Mouse (Mus musculus) bone marrow macrophage, adult 2 months (primary cell): ENCODE measurements around the gene Trp53. TPM values are rescaled to one million over a fixed set of nuclear protein-coding genes. Genes with fewer than 3 reads are reported as not detected.

Experiments used
- H3K27ac ChIP-seq: 2 replicates; pipeline ENCODE4 v1.5.1; 2012; ENCODE audit warnings: low read depth, low read length; ENCODE audit not compliant: insufficient read depth
- H3K4me1 ChIP-seq: 2 replicates; pipeline ENCODE4 v1.6.1; 2012; ENCODE audit warnings: low read length; ENCODE audit not compliant: control insufficient read depth, insufficient read depth
- H3K4me3 ChIP-seq: 2 replicates; pipeline ENCODE4 v1.5.1; 2012; ENCODE audit warnings: mild to moderate bottlenecking, low read length, moderate library complexity; ENCODE audit not compliant: insufficient read depth
- CTCF ChIP-seq: IDR thresholded peaks from 2 replicates; pipeline ENCODE4 v1.5.1; 2012; ENCODE audit warnings: low read depth, mild to moderate bottlenecking, low read length, moderate library complexity
- POLR2A ChIP-seq: IDR thresholded peaks from 2 replicates; pipeline ENCODE4 v1.6.1; 2012; ENCODE audit warnings: mild to moderate bottlenecking, low read depth, low read length, borderline replicate concordance
- polyA plus RNA-seq: library from polyadenylated mRNA; stranded (reverse); fragments of >200 nt; gene quantifications from 2 replicates; pipeline ENCODE4 v1.2.4, GENCODE M21; 2012; ENCODE audit not compliant: missing spikeins, insufficient read depth, insufficient read length

The Trp53 gene
- polyA plus RNA-seq, 1 experiment, result 79.7 TPM

DNA sequence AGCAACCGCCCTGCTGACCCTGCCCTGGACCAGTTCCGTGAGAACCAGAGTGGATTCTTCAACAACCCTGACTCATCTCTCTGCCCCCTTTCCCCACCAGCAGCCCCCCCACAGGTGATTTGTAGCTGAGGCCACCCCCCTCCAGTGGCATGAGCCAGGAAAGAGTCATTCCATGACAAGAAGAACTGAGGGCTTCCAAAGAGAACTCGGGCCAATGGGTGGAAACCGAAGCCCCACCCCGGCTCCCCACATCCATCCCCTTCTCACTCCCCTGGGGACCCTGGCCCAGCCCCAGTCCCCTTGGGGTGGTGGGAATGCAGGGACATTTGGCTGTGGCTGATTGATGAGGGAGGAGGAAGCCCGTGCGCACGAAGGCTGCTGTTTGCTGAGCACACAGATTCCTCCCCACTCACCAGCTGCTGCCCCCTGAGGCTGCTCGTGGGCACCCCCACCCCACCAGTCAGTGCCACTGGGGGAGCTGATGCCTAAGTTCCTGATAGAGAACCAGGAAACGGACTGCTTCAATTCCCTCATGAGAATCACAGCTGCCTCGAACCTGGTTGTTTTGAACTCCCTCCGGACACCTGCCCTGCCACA, 31.0 kb upstream of the Trp53 start, which contains the start of gene Dnah2:
Gene Dnah2, minus strand, starts transcription at position 51 of the 597 bp plus-strand sequence.
- H3K4me1 ChIP-seq, result peaks cover 11% of the 10 kb centered on the region
- H3K4me3 ChIP-seq, result no peak within 1 kb of the TSS
- no peak for TF ChIP-seq CTCF
- TF ChIP-seq POLR2A, result no peak

DNA sequence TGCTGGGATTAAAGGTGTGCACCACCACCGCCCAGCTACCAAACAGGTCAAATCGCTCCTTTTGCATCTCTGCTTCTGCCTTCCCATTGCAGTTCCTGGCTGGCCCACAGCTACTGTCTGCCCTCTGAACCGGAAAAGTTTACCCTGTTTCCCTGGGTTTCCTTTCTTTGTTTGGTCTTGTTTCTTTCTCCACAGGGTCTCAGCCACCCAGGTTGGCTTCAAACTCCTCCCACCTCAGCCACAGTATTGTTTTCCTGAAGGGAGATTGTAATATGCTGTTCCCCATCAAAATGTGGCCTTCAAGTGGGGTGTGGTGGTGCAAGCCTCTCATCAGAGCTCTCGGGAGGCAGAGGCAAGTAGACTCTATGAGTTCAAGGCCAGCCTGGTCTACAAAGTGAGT, 28.8 kb upstream of the Trp53 start:
- Histone ChIP-seq H3K4me3 (no peak overlapping the region), H3K27ac (no peak overlapping the region), H3K4me1 (peaks cover 15% of the 10 kb centered on the region)
- TF ChIP-seq POLR2A, result no peak
- no peak for TF ChIP-seq CTCF

More for the DNA sequence above, 31.0 kb upstream of the Trp53 start, which contains the start of gene Dnah2:
- no peak within 1 kb of the TSS for H3K27ac ChIP-seq

- TF ChIP-seq CTCF, result no peak
- TF ChIP-seq POLR2A, result no peak
Observed at GRCm38 (mm10) chr11:69552622-69553340, 27.4 kb upstream of the Trp53 start.

GRCm38 (mm10) chr11:69553341-69553721, 26.8 kb upstream of the Trp53 start:
- H3K27ac ChIP-seq, result no peak overlapping the region
- no peak overlapping the region for H3K4me3 ChIP-seq
- TF ChIP-seq CTCF (no peak), POLR2A (no peak)

More at GRCm38 (mm10) chr11:69552622-69553340, 27.4 kb upstream of the Trp53 start:
- Histone ChIP-seq H3K4me1 (peaks cover 12% of the 10 kb centered on the region), H3K4me3 (no peak overlapping the region), H3K27ac (no peak overlapping the region)

GRCm38 (mm10) chr11:69554539-69555140, 25.5 kb upstream of the Trp53 start:
- Histone ChIP-seq H3K27ac (peak overlapping the region; percentile 60), H3K4me3 (no peak overlapping the region), H3K4me1 (peaks cover 19% of the 10 kb centered on the region)
- TF ChIP-seq CTCF (no peak), POLR2A (no peak)

More at GRCm38 (mm10) chr11:69553341-69553721, 26.8 kb upstream of the Trp53 start:
- H3K4me1 ChIP-seq, result peaks cover 12% of the 10 kb centered on the region

DNA sequence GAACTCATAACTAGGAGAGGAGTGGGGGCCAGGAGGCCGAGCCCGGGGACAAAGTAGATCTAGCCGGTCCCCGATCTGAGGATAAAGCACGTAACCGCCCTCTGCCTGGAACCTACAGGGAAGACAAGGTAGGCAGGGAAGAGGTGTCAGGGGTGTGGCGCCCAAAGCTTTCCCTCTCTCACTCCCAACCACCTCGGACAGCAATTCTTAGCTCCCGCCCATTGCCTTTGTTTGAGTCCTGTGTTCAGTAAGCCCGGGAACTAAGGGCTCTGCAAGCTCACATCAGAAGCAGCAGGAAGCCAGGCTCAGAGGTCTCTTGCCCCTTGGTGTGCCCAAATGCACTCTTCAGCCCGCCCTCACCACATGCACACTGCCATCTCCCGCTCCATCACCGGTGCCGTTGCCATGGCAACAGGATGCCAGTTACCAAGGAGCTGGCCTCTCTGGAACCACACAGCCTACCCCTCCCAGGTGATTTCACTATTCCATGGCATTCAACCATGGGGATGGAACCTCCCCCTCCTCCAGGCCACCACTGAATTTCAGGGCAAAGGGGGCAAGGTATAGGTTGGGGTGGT, 22.7 kb upstream of the Trp53 start:
- Histone ChIP-seq H3K4me1 (peaks cover 19% of the 10 kb centered on the region), H3K27ac (no peak overlapping the region)
- no peak for TF ChIP-seq POLR2A
- TF ChIP-seq CTCF, result no peak

GRCm38 (mm10) chr11:69558756-69559155, 21.4 kb upstream of the Trp53 start:
- no peak for TF ChIP-seq POLR2A
- no peak for TF ChIP-seq CTCF
- no peak overlapping the region for H3K27ac ChIP-seq
- peaks cover 13% of the 10 kb centered on the region for H3K4me1 ChIP-seq
- H3K4me3 ChIP-seq, result no peak overlapping the region

More for the DNA sequence above, 22.7 kb upstream of the Trp53 start:
- H3K4me3 ChIP-seq, result no peak overlapping the region

- Histone ChIP-seq H3K4me3 (no peak overlapping the region), H3K27ac (no peak overlapping the region), H3K4me1 (peaks cover 11% of the 10 kb centered on the region)
- TF ChIP-seq CTCF (no peak), POLR2A (no peak)
Observed at GRCm38 (mm10) chr11:69559183-69559582, 21.0 kb upstream of the Trp53 start.

DNA sequence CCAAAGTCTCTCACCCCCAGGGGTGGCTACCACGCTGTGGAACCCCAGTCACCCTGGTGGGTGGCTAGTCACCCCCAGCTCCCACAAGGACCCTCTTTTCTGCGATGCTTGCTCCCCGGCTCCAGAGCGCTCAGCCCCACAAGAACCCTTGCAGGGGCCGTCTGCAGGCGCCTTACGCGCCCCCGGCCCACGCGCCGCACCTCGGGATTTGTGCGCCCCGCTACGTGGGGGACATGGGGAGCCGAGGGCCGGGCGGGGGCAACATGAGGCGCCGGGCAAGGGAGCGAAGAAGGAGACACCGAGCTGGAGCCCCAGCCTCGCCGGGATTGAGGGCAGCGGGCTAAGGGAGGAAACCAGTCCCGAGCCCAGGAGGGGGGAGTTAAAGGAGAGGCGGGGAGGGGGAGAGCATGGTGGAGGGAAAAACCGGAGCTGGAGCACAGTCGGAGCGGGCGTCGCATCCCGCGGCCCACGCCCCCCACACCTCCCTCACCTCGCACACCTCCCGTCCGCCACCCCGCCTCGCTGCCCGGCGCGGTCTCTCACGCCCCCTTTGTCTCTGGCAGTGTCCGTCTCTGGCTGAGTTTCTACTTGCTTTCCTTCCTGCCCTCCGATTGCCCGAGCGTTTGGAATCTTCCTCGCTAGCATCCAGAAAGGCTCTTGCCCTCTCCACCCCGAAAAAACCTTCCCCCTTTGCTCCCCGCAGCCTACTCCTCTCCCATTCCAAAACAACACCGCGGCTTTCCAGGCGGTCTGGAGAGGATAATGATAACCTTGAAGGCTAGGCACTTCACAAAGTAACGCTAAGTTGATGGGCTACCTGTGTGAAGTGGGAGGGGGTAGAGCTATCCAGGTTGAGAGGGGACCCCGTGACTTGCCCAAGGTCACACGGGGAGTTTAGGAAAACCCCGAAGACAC, 20.1 kb upstream of the Trp53 start, which contains the start of gene Efnb3:
Gene Efnb3, minus strand, starts transcription at position 355 of the 915 bp plus-strand sequence.
- no peak for TF ChIP-seq POLR2A
- TF ChIP-seq CTCF, result no peak
- H3K4me3 ChIP-seq, result no peak within 1 kb of the TSS
- H3K27ac ChIP-seq, result no peak within 1 kb of the TSS
- H3K4me1 ChIP-seq, result peaks cover 7% of the 10 kb centered on the region
